Mouse (Mus musculus) lung, postnatal 0 days (tissue): ENCODE data around the gene F12. TPM values are rescaled to one million over a fixed set of nuclear protein-coding genes. Genes with fewer than 3 reads are reported as not detected.

Experiments used
- ATAC-seq: fragments of 200-750 bp; cut with Nextera tagmentation; 2 replicates; pipeline ENCODE4 v1.8.0; 2017; ENCODE audit warnings: moderate library complexity
- DNase-seq: peaks from one replicate; pipeline ENCODE4 v3.0.0-alpha.2; 2016; ENCODE audit warnings: low spot score
- H3K27ac ChIP-seq: fragments of 300-500 bp; sonication (generic); 2 replicates; pipeline ENCODE4 v1.5.1; 2014; ENCODE audit warnings: antibody characterized with exemption, mild to moderate bottlenecking, low read length, mixed read lengths
- H3K27me3 ChIP-seq: fragments of 300-500 bp; sonication (generic); replicated peaks from 2 replicates; pipeline ENCODE4 v1.6.1; 2014; ENCODE audit warnings: low read length, mixed read lengths; ENCODE audit not compliant: insufficient read depth
- H3K36me3 ChIP-seq: fragments of 300-500 bp; sonication (generic); 2 replicates; pipeline ENCODE4 v1.6.1; 2014; ENCODE audit warnings: low read length, mixed read lengths; ENCODE audit not compliant: insufficient read depth
- H3K4me1 ChIP-seq: fragments of 300-500 bp; sonication (generic); 2 replicates; pipeline ENCODE4 v1.6.1; 2014; ENCODE audit warnings: antibody characterized with exemption, low read depth, low read length, mixed read lengths; ENCODE audit not compliant: insufficient read depth
- H3K4me2 ChIP-seq: fragments of 300-500 bp; sonication (generic); replicated peaks from 2 replicates; pipeline ENCODE4 v1.6.1; 2014; ENCODE audit warnings: low read depth, mild to moderate bottlenecking, low read length, moderate library complexity, mixed read lengths
- H3K4me3 ChIP-seq: fragments of 300-500 bp; sonication (generic); 2 replicates; pipeline ENCODE4 v1.5.1; 2014; ENCODE audit warnings: low read depth, low read length
- H3K9ac ChIP-seq: fragments of 300-500 bp; sonication (generic); replicated peaks from 2 replicates; pipeline ENCODE4 v1.6.1; 2014; ENCODE audit warnings: low read depth, mild to moderate bottlenecking
- H3K9me3 ChIP-seq: fragments of 300-500 bp; sonication (generic); 2 replicates; pipeline ENCODE4 v1.6.1; 2016; ENCODE audit warnings: low read length, mixed read lengths
- CTCF ChIP-seq: IDR thresholded peaks from 2 replicates; pipeline ENCODE4 v1.5.1; 2016; ENCODE audit warnings: antibody characterized with exemption, mild to moderate bottlenecking
- EP300 ChIP-seq: IDR thresholded peaks from 2 replicates; pipeline ENCODE4 v1.6.1; 2016; ENCODE audit warnings: antibody characterized with exemption, mild to moderate bottlenecking, control low read depth
- WGBS: fragments of 180-500 bp; shearing (Covaris S2); extraction: QIAGEN DNeasy Blood & Tissue Kit; methylation state at CpG from one replicate; pipeline ENCODE4 v1.1.7; 2014; 5-methylcytosine and 5-hydroxymethylcytosine counted together
- polyA plus RNA-seq: library from polyadenylated mRNA; unstranded; fragments of >200 nt; fragmentation: Nextera tagmentation; extraction: Ambion mirVana; gene quantifications from 2 replicates; pipeline ENCODE4 v1.2.1, GENCODE M21; 2015

Gene F12
- polyA plus RNA-seq, 1 experiment from 2014 or later: not detected

- no peaks in the 10 kb centered on the region for H3K27me3 ChIP-seq
- H3K9ac ChIP-seq: no peak overlapping the region
- no peak overlapping the region for H3K27ac ChIP-seq
- no peaks in the 10 kb centered on the region; the same call in 1 of the 2 replicates for H3K4me1 ChIP-seq
- H3K4me3 ChIP-seq: no peak overlapping the region
- peak; percentile 53 for ATAC-seq
- WGBS: 88% methylated on average over 16 of the region's 16 CpGs
- H3K4me2 ChIP-seq: no peak overlapping the region
- H3K9me3 ChIP-seq: no peaks in the 10 kb centered on the region
- TF ChIP-seq CTCF: no peak
- no peak for TF ChIP-seq EP300
- peak; percentile 31 for DNase-seq
- H3K36me3 ChIP-seq: peaks cover 19% of the 10 kb centered on the region; the same call in 1 of the 2 replicates
Observed at GRCm38 (mm10) chr13:55451785-55452549, 25.4 kb upstream of the F12 start.

GRCm38 (mm10) chr13:55451296-55451695, 24.7 kb upstream of the F12 start:
- ATAC-seq (no peak), DNase-seq (no peak)
- Histone ChIP-seq H3K36me3 (peaks cover 19% of the 10 kb centered on the region; the same call in 1 of the 2 replicates), H3K9ac (no peak overlapping the region), H3K27me3 (no peaks in the 10 kb centered on the region), H3K27ac (no peak overlapping the region), H3K4me3 (no peak overlapping the region), H3K9me3 (no peaks in the 10 kb centered on the region), H3K4me1 (peaks cover 2% of the 10 kb centered on the region; the same call in 1 of the 2 replicates), H3K4me2 (no peak overlapping the region)
- TF ChIP-seq CTCF: no peak
- TF ChIP-seq EP300: no peak
- WGBS: 81% methylated on average over 10 of the region's 10 CpGs

- Histone ChIP-seq H3K36me3 (peaks cover 19% of the 10 kb centered on the region; the same call in 1 of the 2 replicates), H3K4me1 (peaks cover 9% of the 10 kb centered on the region; the same call in 1 of the 2 replicates), H3K9me3 (no peaks in the 10 kb centered on the region), H3K9ac (no peak overlapping the region), H3K4me3 (no peak overlapping the region), H3K4me2 (no peak overlapping the region), H3K27me3 (no peaks in the 10 kb centered on the region), H3K27ac (no peak overlapping the region)
- DNase-seq (no peak), ATAC-seq (peak; percentile 20; the same call in 1 of the 2 replicates)
- TF ChIP-seq CTCF: no peak
- no peak for TF ChIP-seq EP300
- WGBS: 78% methylated on average over 11 of the region's 11 CpGs
Observed at GRCm38 (mm10) chr13:55450511-55450980, 24.0 kb upstream of the F12 start.

GRCm38 (mm10) chr13:55449679-55450441, 23.3 kb upstream of the F12 start:
- Histone ChIP-seq H3K27ac (no peak overlapping the region), H3K9me3 (no peaks in the 10 kb centered on the region), H3K9ac (no peak overlapping the region), H3K36me3 (peaks cover 19% of the 10 kb centered on the region; the same call in 1 of the 2 replicates), H3K27me3 (no peaks in the 10 kb centered on the region), H3K4me1 (peaks cover 10% of the 10 kb centered on the region; the same call in 1 of the 2 replicates), H3K4me2 (no peak overlapping the region), H3K4me3 (no peak overlapping the region)
- ATAC-seq (no peak), DNase-seq (no peak)
- 85% methylated on average over 17 of the region's 17 CpGs for WGBS
- TF ChIP-seq EP300: no peak
- peak; percentile 33 for TF ChIP-seq CTCF

- no peak overlapping the region for H3K9ac ChIP-seq
Observed at GRCm38 (mm10) chr13:55449205-55449604, 22.6 kb upstream of the F12 start.

GRCm38 (mm10) chr13:55448131-55448530, 21.5 kb upstream of the F12 start:
- ATAC-seq (no peak), DNase-seq (no peak)
- H3K27ac ChIP-seq: no peak overlapping the region
- no peak overlapping the region for H3K4me2 ChIP-seq
- H3K4me1 ChIP-seq: peaks cover 10% of the 10 kb centered on the region; the same call in 1 of the 2 replicates
- H3K36me3 ChIP-seq: 0 out of 2 replicates have a peak, but pooled peaks cover 7% of the 10 kb centered on the region
- H3K4me3 ChIP-seq: no peak overlapping the region
- H3K27me3 ChIP-seq: no peaks in the 10 kb centered on the region
- 91% methylated on average over 5 of the region's 5 CpGs for WGBS
- H3K9me3 ChIP-seq: no peaks in the 10 kb centered on the region
- no peak overlapping the region for H3K9ac ChIP-seq
- TF ChIP-seq CTCF: no peak
- TF ChIP-seq EP300: no peak

More at GRCm38 (mm10) chr13:55449205-55449604, 22.6 kb upstream of the F12 start:
- 89% methylated on average over 9 of the region's 9 CpGs for WGBS
- ATAC-seq: no peak
- Histone ChIP-seq H3K4me1 (peaks cover 10% of the 10 kb centered on the region; the same call in 1 of the 2 replicates), H3K9me3 (no peaks in the 10 kb centered on the region), H3K4me3 (no peak overlapping the region), H3K4me2 (no peak overlapping the region), H3K36me3 (peaks cover 16% of the 10 kb centered on the region; the same call in 1 of the 2 replicates), H3K27ac (no peak overlapping the region), H3K27me3 (no peaks in the 10 kb centered on the region)
- no peak for TF ChIP-seq EP300
- TF ChIP-seq CTCF: no peak
- DNase-seq: no peak
